Mouse (Mus musculus): Measurements from ENCODE around the gene B4galt2. TPM values are rescaled to one million over a fixed set of nuclear protein-coding genes. Genes with fewer than 3 reads are reported as not detected.

Gene B4galt2
- total and polyA plus RNA-seq, 2 experiments from 2014 or later, result 77.0 to 304 TPM

GRCm38 (mm10) chr4:117878301-117878700 lies 5.0 kb downstream of the B4galt2 start:
- Histone ChIP-seq H3K4me3 (ENCODE audit: low read length) (no peak overlapping the region), H3K4me1 (ENCODE audit: insufficient read depth, low read length) (peaks cover 9% of the 10 kb centered on the region; the same call in 1 of the 2 replicates), H3K9me3 (ENCODE audit: low read length) (no peaks in the 10 kb centered on the region), H3K27me3 (ENCODE audit: insufficient read depth, low read length) (no peaks in the 10 kb centered on the region), H3K27ac (no peak overlapping the region), H3K4me2 (ENCODE audit: low read depth, low read length) (no peak overlapping the region), H3K36me3 (ENCODE audit: insufficient read depth, low read length) (peaks cover 19% of the 10 kb centered on the region), H3K9ac (replicated peaks; ENCODE audit: low read length) (no peak overlapping the region)
- no peak for ATAC-seq
- DNase-seq (ENCODE audit: low spot score), result no peak
- no peak for TF ChIP-seq CTCF (IDR thresholded peaks at IDR 0.05; ENCODE audit: low read depth)
- WGBS, result 35% methylated on average over 10 of the region's 10 CpGs

GRCm38 (mm10) chr4:117873615-117874014 lies 9.7 kb downstream of the B4galt2 start:
- ATAC-seq (no peak), DNase-seq (ENCODE audit: low spot score) (no peak)
- H3K4me1 ChIP-seq (ENCODE audit: insufficient read depth, low read length), result no peaks in the 10 kb centered on the region
- no peak overlapping the region for H3K9ac ChIP-seq (replicated peaks; ENCODE audit: low read length)
- no peak overlapping the region for H3K4me2 ChIP-seq (ENCODE audit: low read depth, low read length)
- no peak overlapping the region for H3K27ac ChIP-seq
- no peak overlapping the region for H3K4me3 ChIP-seq (ENCODE audit: low read length)
- peaks cover 19% of the 10 kb centered on the region for H3K36me3 ChIP-seq (ENCODE audit: insufficient read depth, low read length)
- H3K27me3 ChIP-seq (ENCODE audit: insufficient read depth, low read length), result no peaks in the 10 kb centered on the region
- TF ChIP-seq CTCF (IDR thresholded peaks at IDR 0.05; ENCODE audit: low read depth), result no peak
- WGBS, result 87% methylated on average over 9 of the region's 9 CpGs
- no peaks in the 10 kb centered on the region for H3K9me3 ChIP-seq (ENCODE audit: low read length)

GRCm38 (mm10) chr4:117872471-117872886 lies 10.8 kb downstream of the B4galt2 start, which contains the start of gene Ccdc24:
Gene Ccdc24 (minus strand): TSS chr4:117872557.
- no peak within 1 kb of the TSS for H3K4me3 ChIP-seq (ENCODE audit: low read length)
- H3K9me3 ChIP-seq (ENCODE audit: low read length), result no peaks in the 10 kb centered on the region
- H3K27ac ChIP-seq, result no peak within 1 kb of the TSS
- H3K4me2 ChIP-seq (ENCODE audit: low read depth, low read length), result peak within 1 kb of the TSS; percentile 31
- peaks cover 12% of the 10 kb centered on the region for H3K36me3 ChIP-seq (ENCODE audit: insufficient read depth, low read length)
- DNase-seq (ENCODE audit: low spot score) (no peak), ATAC-seq (no peak)
- H3K4me1 ChIP-seq (ENCODE audit: insufficient read depth, low read length), result no peaks in the 10 kb centered on the region
- WGBS, result 8% methylated on average over 14 of the region's 14 CpGs
- H3K9ac ChIP-seq (replicated peaks; ENCODE audit: low read length), result 0 out of 2 replicates have a peak within 1 kb of the TSS, but pooled peaks have one; percentile 33
- H3K27me3 ChIP-seq (ENCODE audit: insufficient read depth, low read length), result no peaks in the 10 kb centered on the region
- TF ChIP-seq CTCF (IDR thresholded peaks at IDR 0.05; ENCODE audit: low read depth), result no peak

- Histone ChIP-seq H3K27me3 (ENCODE audit: insufficient read depth, low read length) (no peaks in the 10 kb centered on the region), H3K27ac (no peak overlapping the region), H3K36me3 (ENCODE audit: insufficient read depth, low read length) (peaks cover 6% of the 10 kb centered on the region), H3K9ac (replicated peaks; ENCODE audit: low read length) (no peak overlapping the region), H3K4me2 (ENCODE audit: low read depth, low read length) (peak overlapping the region; percentile 31; the same call in 1 of the 2 replicates), H3K4me1 (ENCODE audit: insufficient read depth, low read length) (no peaks in the 10 kb centered on the region), H3K4me3 (ENCODE audit: low read length) (no peak overlapping the region), H3K9me3 (ENCODE audit: low read length) (no peaks in the 10 kb centered on the region)
- ATAC-seq (no peak), DNase-seq (ENCODE audit: low spot score) (no peak)
- TF ChIP-seq CTCF (IDR thresholded peaks at IDR 0.05; ENCODE audit: low read depth), result no peak
- 70% methylated on average over 7 of the region's 7 CpGs for WGBS
Measured at GRCm38 (mm10) chr4:117871787-117872186, 11.5 kb downstream of the B4galt2 start.

GRCm38 (mm10) chr4:117870437-117870836 lies 12.8 kb downstream of the B4galt2 start:
- Histone ChIP-seq H3K36me3 (ENCODE audit: insufficient read depth, low read length) (no peaks in the 10 kb centered on the region; the same call in 1 of the 2 replicates), H3K4me2 (ENCODE audit: low read depth, low read length) (no peak overlapping the region), H3K9me3 (ENCODE audit: low read length) (no peaks in the 10 kb centered on the region), H3K27ac (no peak overlapping the region), H3K4me3 (ENCODE audit: low read length) (no peak overlapping the region), H3K4me1 (ENCODE audit: insufficient read depth, low read length) (no peaks in the 10 kb centered on the region), H3K27me3 (ENCODE audit: insufficient read depth, low read length) (no peaks in the 10 kb centered on the region), H3K9ac (replicated peaks; ENCODE audit: low read length) (no peak overlapping the region)
- WGBS, result 53% methylated on average over 1 of the region's 1 CpGs
- DNase-seq (ENCODE audit: low spot score), result no peak
- no peak for ATAC-seq
- no peak for TF ChIP-seq CTCF (IDR thresholded peaks at IDR 0.05; ENCODE audit: low read depth)

- H3K9me3 ChIP-seq (ENCODE audit: low read length), result no peaks in the 10 kb centered on the region
- 0 out of 2 replicates have a peak overlapping the region, but pooled peaks have one; percentile 20 for H3K27ac ChIP-seq
- no peak overlapping the region for H3K4me3 ChIP-seq (ENCODE audit: low read length)
- no peak overlapping the region for H3K9ac ChIP-seq (replicated peaks; ENCODE audit: low read length)
- H3K27me3 ChIP-seq (ENCODE audit: insufficient read depth, low read length), result no peaks in the 10 kb centered on the region
- no peak overlapping the region for H3K4me2 ChIP-seq (ENCODE audit: low read depth, low read length)
- ATAC-seq, result no peak
- 55% methylated on average over 9 of the region's 9 CpGs for WGBS
- H3K36me3 ChIP-seq (ENCODE audit: insufficient read depth, low read length), result no peaks in the 10 kb centered on the region; the same call in 1 of the 2 replicates
- no peak for TF ChIP-seq CTCF (IDR thresholded peaks at IDR 0.05; ENCODE audit: low read depth)
- DNase-seq (ENCODE audit: low spot score), result no peak
- no peaks in the 10 kb centered on the region for H3K4me1 ChIP-seq (ENCODE audit: insufficient read depth, low read length)
Measured at GRCm38 (mm10) chr4:117869317-117869716, 14.0 kb downstream of the B4galt2 start.

- H3K9ac ChIP-seq (replicated peaks; ENCODE audit: low read length), result no peak overlapping the region
- H3K27me3 ChIP-seq (ENCODE audit: insufficient read depth, low read length), result no peaks in the 10 kb centered on the region
- no peak overlapping the region for H3K4me2 ChIP-seq (ENCODE audit: low read depth, low read length)
- H3K4me3 ChIP-seq (ENCODE audit: low read length), result no peak overlapping the region
- no peak overlapping the region for H3K27ac ChIP-seq
- H3K4me1 ChIP-seq (ENCODE audit: insufficient read depth, low read length), result no peaks in the 10 kb centered on the region
- H3K9me3 ChIP-seq (ENCODE audit: low read length), result no peaks in the 10 kb centered on the region
- ATAC-seq, result no peak
- DNase-seq (ENCODE audit: low spot score), result peak; percentile 74
- 13% methylated on average over 24 of the region's 24 CpGs for WGBS
- 0 out of 2 replicates have a peak, but pooled peaks cover 3% of the 10 kb centered on the region for H3K36me3 ChIP-seq (ENCODE audit: insufficient read depth, low read length)
- peak; percentile 81 for TF ChIP-seq CTCF (IDR thresholded peaks at IDR 0.05; ENCODE audit: low read depth)
Measured at GRCm38 (mm10) chr4:117867823-117868222, 15.5 kb downstream of the B4galt2 start.

All from hindbrain, postnatal 0 days (tissue).